Mouse (Mus musculus) kidney, postnatal 10 days (tissue): ENCODE measurements around the gene Ltbp1.

Source experiments
- DNase-seq: peaks from one replicate; pipeline ENCODE4 v3.0.0; 2021; ENCODE audit warnings: mixed read lengths

Gene Ltbp1

GRCm38 (mm10) chr17:75374287-75375024, 369.1 kb downstream of the Ltbp1 start:
- DNase-seq: no peak

- no peak for DNase-seq
Measured at GRCm38 (mm10) chr17:75378256-75378871, 373.0 kb downstream of the Ltbp1 start.

GRCm38 (mm10) chr17:75380167-75380566, 374.8 kb downstream of the Ltbp1 start:
- no peak for DNase-seq

GRCm38 (mm10) chr17:75388402-75388801, 383.0 kb downstream of the Ltbp1 start:
- no peak for DNase-seq

- peak; percentile 28 for DNase-seq
Measured at GRCm38 (mm10) chr17:75390142-75390541, 384.8 kb downstream of the Ltbp1 start.

- no peak for DNase-seq
Measured at GRCm38 (mm10) chr17:75391429-75392192, 386.2 kb downstream of the Ltbp1 start.

GRCm38 (mm10) chr17:75406405-75406804, 401.0 kb downstream of the Ltbp1 start:
- peak; percentile 37 for DNase-seq

- no peak for DNase-seq
Measured at GRCm38 (mm10) chr17:75416861-75417260, 411.5 kb downstream of the Ltbp1 start.

- no peak for DNase-seq
Measured at GRCm38 (mm10) chr17:75434152-75434551, 428.8 kb downstream of the Ltbp1 start.

- no peak for DNase-seq
Measured at GRCm38 (mm10) chr17:75434871-75435270, 429.5 kb downstream of the Ltbp1 start.

GRCm38 (mm10) chr17:75435599-75435998, 430.2 kb downstream of the Ltbp1 start, which contains the start of gene Rasgrp3:
Gene Rasgrp3, plus strand, starts transcription at chr17:75435896.
- DNase-seq: peak; percentile 43

GRCm38 (mm10) chr17:75436095-75436494, 430.7 kb downstream of the Ltbp1 start:
- peak; percentile 19 for DNase-seq

- DNase-seq: no peak
Measured at GRCm38 (mm10) chr17:75436819-75437218, 431.5 kb downstream of the Ltbp1 start.

GRCm38 (mm10) chr17:75437239-75437750, 431.9 kb downstream of the Ltbp1 start:
- DNase-seq: no peak

GRCm38 (mm10) chr17:75438162-75438561, 432.8 kb downstream of the Ltbp1 start:
- no peak for DNase-seq

- DNase-seq: no peak
Measured at GRCm38 (mm10) chr17:75439062-75439461, 433.7 kb downstream of the Ltbp1 start.

GRCm38 (mm10) chr17:75440619-75441018, 435.3 kb downstream of the Ltbp1 start:
- peak; percentile 45 for DNase-seq

- no peak for DNase-seq
Measured at GRCm38 (mm10) chr17:75441260-75441830, 436.0 kb downstream of the Ltbp1 start.
